Comparison of ENCODE assay signal across 15 mouse cellular contexts in genomic region chr14:77376731-77377130, GRCm38 (mm10).
"Had no signal": no experiment of that assay in that cellular context is flagged by ENCODE, and none has a peak within 500 bp of the region (broad histone marks: within the 10 kb centered on the region; RNA-seq: fewer than 3 reads in every experiment).

No protein-coding gene starts in this region.

- H3K9me3 ChIP-seq: limb, embryonic 15.5 days; liver, embryonic 12.5 days; neural tube, embryonic 15.5 days had no signal

- ATAC-seq: liver, embryonic 12.5 days had no signal

- H3K4me1 ChIP-seq: limb, embryonic 15.5 days had no signal

- H3K4me2 ChIP-seq: limb, embryonic 15.5 days; liver, embryonic 12.5 days; lung, embryonic 14.5 days; neural tube, embryonic 15.5 days had no signal

- H3K36me3 ChIP-seq: limb, embryonic 15.5 days; liver, embryonic 12.5 days; neural tube, embryonic 15.5 days had no signal

- DNase-seq: kidney, adult 11 months; kidney, adult 9 months; kidney, postnatal 36 days; left cerebral cortex, postnatal 4 days; lung, embryonic 14.5 days; lung, postnatal 10 days; lung, postnatal 4 days; right cerebral cortex, adult 18-20 months; right cerebral cortex, postnatal 25 days; thymus, postnatal 36 days had no signal

- H3K9ac ChIP-seq: limb, embryonic 15.5 days; liver, embryonic 12.5 days; lung, embryonic 14.5 days; neural tube, embryonic 15.5 days had no signal

- H3K4me3 ChIP-seq: limb, embryonic 15.5 days; liver, embryonic 12.5 days; myocyte; neural tube, embryonic 15.5 days had no signal

- H3K27me3 ChIP-seq: liver, embryonic 12.5 days; neural tube, embryonic 15.5 days had no signal

- H3K27ac ChIP-seq: kidney, postnatal 0 days; limb, embryonic 15.5 days; liver, embryonic 12.5 days; neural tube, embryonic 15.5 days had no signal
